Mouse (Mus musculus): ENCODE measurements around the gene 6430548M08Rik.

- TF ChIP-seq CTCF (IDR thresholded peaks at IDR 0.05; ENCODE audit: borderline replicate concordance, insufficient read depth, low read length) (no peak), POLR2A (IDR thresholded peaks at IDR 0.05; ENCODE audit: low read depth, low read length) (no peak)
Observed at GRCm38 (mm10) chr8:120190107-120190809, 76.3 kb downstream of the 6430548M08Rik start.

Data from embryonic fibroblast, embryonic 13.5 days (primary cell).